Mouse (Mus musculus): ENCODE data around the gene 1110051M20Rik.

1110051M20Rik gene

GRCm38 (mm10) chr2:91229735-91230134 lies 214.8 kb downstream of the 1110051M20Rik start:
- in situ Hi-C loops (cut with MseI, MboI) = loop anchor here in 1 of 2 experiments (10.0 kb wide), 1 partner anchor 115 kb away; the partner anchor contains the start of gene Mybpc3
